Mouse (Mus musculus): ENCODE results near the gene Rdh11. TPM values are rescaled to one million over a fixed set of nuclear protein-coding genes. Genes with fewer than 3 reads are reported as not detected.
"Not testable (repeated sequence)": the region's sequence is repeated elsewhere in the genome, so short reads cannot be mapped to it uniquely, and the experiment has no call there.

Gene Rdh11
- polyA plus RNA-seq, 1 experiment from 2014 or later = 39.0 TPM

- WGBS = under 1% methylated on average over 18 of the region's 18 CpGs
- Histone ChIP-seq H3K27me3 (replicated peaks; ENCODE audit: control insufficient read depth, insufficient read depth, low read length) (no peaks in the 10 kb centered on the region), H3K4me2 (ENCODE audit: low read depth, low read length) (peak overlapping the region; percentile 82), H3K27ac (ENCODE audit: low read length) (peak overlapping the region; percentile 48), H3K9me3 (ENCODE audit: control insufficient read depth, low read length) (no peaks in the 10 kb centered on the region), H3K9ac (ENCODE audit: low read depth, low read length) (peak overlapping the region; percentile 74), H3K36me3 (ENCODE audit: control insufficient read depth, insufficient read depth, low read length) (peaks cover 7% of the 10 kb centered on the region), H3K4me1 (ENCODE audit: control insufficient read depth, insufficient read depth, low read length) (0 out of 2 replicates have a peak, but pooled peaks cover 4% of the 10 kb centered on the region), H3K4me3 (ENCODE audit: low read length) (peak overlapping the region; percentile 69)
- peak; percentile 95 for ATAC-seq
Observed at GRCm38 (mm10) chr12:79190931-79191673, 991 bp downstream of the Rdh11 start.

GRCm38 (mm10) chr12:79185160-79185559, 6.9 kb downstream of the Rdh11 start:
- not testable (repeated sequence) for H3K9ac ChIP-seq (ENCODE audit: low read depth, low read length); H3K27me3 ChIP-seq (replicated peaks; ENCODE audit: control insufficient read depth, insufficient read depth, low read length); H3K4me1 ChIP-seq (ENCODE audit: control insufficient read depth, insufficient read depth, low read length); ATAC-seq; H3K9me3 ChIP-seq (ENCODE audit: control insufficient read depth, low read length); H3K27ac ChIP-seq (ENCODE audit: low read length); H3K4me3 ChIP-seq (ENCODE audit: low read length); H3K4me2 ChIP-seq (ENCODE audit: low read depth, low read length)
- peaks cover 29% of the 10 kb centered on the region for H3K36me3 ChIP-seq (ENCODE audit: control insufficient read depth, insufficient read depth, low read length)
- 87% methylated on average over 5 of the region's 6 CpGs for WGBS

- Histone ChIP-seq H3K4me3 (ENCODE audit: low read length) (no peak overlapping the region), H3K9ac (ENCODE audit: low read depth, low read length) (no peak overlapping the region), H3K36me3 (ENCODE audit: control insufficient read depth, insufficient read depth, low read length) (peaks cover 8% of the 10 kb centered on the region), H3K27me3 (replicated peaks; ENCODE audit: control insufficient read depth, insufficient read depth, low read length) (no peaks in the 10 kb centered on the region), H3K9me3 (ENCODE audit: control insufficient read depth, low read length) (no peaks in the 10 kb centered on the region), H3K4me2 (ENCODE audit: low read depth, low read length) (no peak overlapping the region), H3K27ac (ENCODE audit: low read length) (no peak overlapping the region), H3K4me1 (ENCODE audit: control insufficient read depth, insufficient read depth, low read length) (peaks cover 6% of the 10 kb centered on the region)
- WGBS = 95% methylated on average over 5 of the region's 5 CpGs
- no peak for ATAC-seq
Observed at GRCm38 (mm10) chr12:79175998-79176397, 16.1 kb downstream of the Rdh11 start.

DNA sequence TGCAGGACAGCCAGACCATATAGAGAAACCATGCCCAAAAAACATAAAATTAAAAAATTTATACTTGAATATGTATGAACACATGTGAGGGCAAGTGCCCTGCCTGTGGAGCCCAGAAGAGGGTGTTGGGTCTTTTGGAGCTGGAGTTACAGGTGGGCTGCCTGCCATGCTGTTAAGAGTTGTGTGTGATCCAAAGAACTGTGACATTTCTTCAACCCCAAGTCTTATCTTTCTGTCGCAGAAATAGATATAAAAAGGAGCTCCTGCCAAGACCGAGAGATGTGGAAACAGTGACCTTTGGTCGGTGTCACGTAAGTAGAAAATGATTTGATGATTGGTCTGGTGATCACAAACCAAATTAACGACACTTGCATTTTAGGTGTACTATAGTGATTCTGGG, 18.4 kb downstream of the Rdh11 start:
- Histone ChIP-seq H3K4me1 (ENCODE audit: control insufficient read depth, insufficient read depth, low read length) (peaks cover 6% of the 10 kb centered on the region), H3K9ac (ENCODE audit: low read depth, low read length) (no peak overlapping the region), H3K36me3 (ENCODE audit: control insufficient read depth, insufficient read depth, low read length) (peaks cover 5% of the 10 kb centered on the region; the same call in 1 of the 2 replicates), H3K4me3 (ENCODE audit: low read length) (no peak overlapping the region), H3K4me2 (ENCODE audit: low read depth, low read length) (no peak overlapping the region), H3K9me3 (ENCODE audit: control insufficient read depth, low read length) (no peaks in the 10 kb centered on the region), H3K27ac (ENCODE audit: low read length) (peak overlapping the region; percentile 24; the same call in 1 of the 2 replicates), H3K27me3 (replicated peaks; ENCODE audit: control insufficient read depth, insufficient read depth, low read length) (no peaks in the 10 kb centered on the region)
- 65% methylated on average over 5 of the region's 5 CpGs for WGBS
- no peak for ATAC-seq

- Histone ChIP-seq H3K4me1 (ENCODE audit: control insufficient read depth, insufficient read depth, low read length) (peaks cover 9% of the 10 kb centered on the region), H3K27ac (ENCODE audit: low read length) (peak within 1 kb of the TSS; percentile 92), H3K36me3 (ENCODE audit: control insufficient read depth, insufficient read depth, low read length) (peaks cover 5% of the 10 kb centered on the region; the same call in 1 of the 2 replicates), H3K27me3 (replicated peaks; ENCODE audit: control insufficient read depth, insufficient read depth, low read length) (no peaks in the 10 kb centered on the region), H3K9me3 (ENCODE audit: control insufficient read depth, low read length) (no peaks in the 10 kb centered on the region), H3K4me2 (ENCODE audit: low read depth, low read length) (peak within 1 kb of the TSS; percentile 77), H3K9ac (ENCODE audit: low read depth, low read length) (peak within 1 kb of the TSS; percentile 85), H3K4me3 (ENCODE audit: low read length) (peak within 1 kb of the TSS; percentile 87)
- under 1% methylated on average over 72 of the region's 73 CpGs for WGBS
- ATAC-seq = peak; percentile 98
Observed at GRCm38 (mm10) chr12:79172019-79172941, 19.8 kb downstream of the Rdh11 start, which contains the start of gene Vti1b. Vti1b (minus strand) TSS chr12:79172667.

DNA sequence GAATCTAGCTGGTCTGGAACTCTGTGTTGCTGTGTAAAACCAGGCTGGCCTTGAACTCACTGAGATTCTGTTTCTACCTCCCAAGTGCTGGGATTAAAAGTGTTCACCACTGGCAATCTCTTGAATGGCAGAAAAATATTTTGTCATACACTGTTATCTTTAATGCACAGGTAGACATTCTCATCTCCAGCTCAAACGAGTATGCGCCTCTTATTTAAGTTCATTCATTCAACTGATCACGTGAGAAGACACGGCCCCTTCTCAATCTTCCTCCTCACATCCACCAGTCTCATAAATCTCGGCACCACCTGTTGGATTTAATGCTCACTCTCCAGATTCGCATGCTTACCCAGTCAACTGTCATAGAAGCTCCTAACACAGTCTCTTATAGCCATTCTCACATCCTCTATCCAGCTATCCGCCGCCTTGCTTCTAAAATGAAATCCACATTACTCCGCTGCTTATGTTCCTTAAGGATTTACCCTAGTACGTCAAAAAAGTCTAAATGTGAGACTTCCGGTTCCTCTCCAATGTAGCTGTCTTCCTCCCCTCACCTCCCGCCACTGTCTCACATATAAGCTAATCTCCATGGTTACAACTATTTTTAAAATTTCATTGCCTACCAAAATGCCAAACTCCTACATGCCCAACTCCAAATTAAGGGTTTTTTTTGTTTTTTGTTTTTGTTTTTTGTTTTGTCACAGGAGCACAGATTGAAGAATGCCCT, 20.7 kb downstream of the Rdh11 start:
- Histone ChIP-seq H3K27me3 (replicated peaks; ENCODE audit: control insufficient read depth, insufficient read depth, low read length) (no peaks in the 10 kb centered on the region), H3K4me2 (ENCODE audit: low read depth, low read length) (peak overlapping the region; percentile 77), H3K9ac (ENCODE audit: low read depth, low read length) (peak overlapping the region; percentile 85), H3K9me3 (ENCODE audit: control insufficient read depth, low read length) (no peaks in the 10 kb centered on the region), H3K4me3 (ENCODE audit: low read length) (peak overlapping the region; percentile 87), H3K27ac (ENCODE audit: low read length) (peak overlapping the region; percentile 92; the same call in 1 of the 2 replicates), H3K36me3 (ENCODE audit: control insufficient read depth, insufficient read depth, low read length) (peaks cover 5% of the 10 kb centered on the region; the same call in 1 of the 2 replicates), H3K4me1 (ENCODE audit: control insufficient read depth, insufficient read depth, low read length) (peaks cover 9% of the 10 kb centered on the region)
- WGBS = 27% methylated on average over 12 of the region's 12 CpGs
- no peak for ATAC-seq

DNA sequence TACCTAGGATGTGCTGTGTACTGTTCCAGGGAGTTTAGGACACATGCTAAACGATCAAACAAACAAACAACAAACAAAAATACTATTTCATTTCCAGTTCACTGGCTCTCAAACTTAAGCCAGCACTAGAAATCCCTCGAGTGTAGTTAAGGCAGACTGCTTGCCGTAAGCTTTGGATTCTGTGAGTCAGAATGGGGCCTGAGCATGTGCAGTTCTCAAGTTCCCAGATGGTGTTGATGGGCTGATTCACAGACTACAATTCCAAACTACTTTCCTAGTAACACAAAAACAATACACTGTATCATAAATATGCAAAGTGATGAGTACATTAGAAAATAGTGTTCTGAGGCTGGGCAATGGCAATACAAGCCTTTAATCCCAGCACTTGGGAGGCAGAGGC, 21.7 kb downstream of the Rdh11 start:
- H3K4me1 ChIP-seq (ENCODE audit: control insufficient read depth, insufficient read depth, low read length) = peaks cover 9% of the 10 kb centered on the region
- no peak overlapping the region for H3K4me2 ChIP-seq (ENCODE audit: low read depth, low read length)
- WGBS = 81% methylated on average over 3 of the region's 3 CpGs
- no peaks in the 10 kb centered on the region for H3K9me3 ChIP-seq (ENCODE audit: control insufficient read depth, low read length)
- H3K9ac ChIP-seq (ENCODE audit: low read depth, low read length) = no peak overlapping the region
- H3K27ac ChIP-seq (ENCODE audit: low read length) = no peak overlapping the region
- H3K27me3 ChIP-seq (replicated peaks; ENCODE audit: control insufficient read depth, insufficient read depth, low read length) = no peaks in the 10 kb centered on the region
- ATAC-seq = no peak
- H3K4me3 ChIP-seq (ENCODE audit: low read length) = no peak overlapping the region
- H3K36me3 ChIP-seq (ENCODE audit: control insufficient read depth, insufficient read depth, low read length) = no peaks in the 10 kb centered on the region

- Histone ChIP-seq H3K4me3 (ENCODE audit: low read length) (no peak overlapping the region), H3K27ac (ENCODE audit: low read length) (no peak overlapping the region), H3K36me3 (ENCODE audit: control insufficient read depth, insufficient read depth, low read length) (no peaks in the 10 kb centered on the region), H3K4me2 (ENCODE audit: low read depth, low read length) (no peak overlapping the region), H3K9me3 (ENCODE audit: control insufficient read depth, low read length) (no peaks in the 10 kb centered on the region), H3K27me3 (replicated peaks; ENCODE audit: control insufficient read depth, insufficient read depth, low read length) (no peaks in the 10 kb centered on the region), H3K9ac (ENCODE audit: low read depth, low read length) (no peak overlapping the region), H3K4me1 (ENCODE audit: control insufficient read depth, insufficient read depth, low read length) (peaks cover 9% of the 10 kb centered on the region)
- no peak for ATAC-seq
Observed at GRCm38 (mm10) chr12:79169173-79169572, 22.9 kb downstream of the Rdh11 start.

- no peak overlapping the region for H3K4me3 ChIP-seq (ENCODE audit: low read length)
- no peak for ATAC-seq
- H3K4me2 ChIP-seq (ENCODE audit: low read depth, low read length) = no peak overlapping the region
- no peaks in the 10 kb centered on the region for H3K27me3 ChIP-seq (replicated peaks; ENCODE audit: control insufficient read depth, insufficient read depth, low read length)
- no peak overlapping the region for H3K27ac ChIP-seq (ENCODE audit: low read length)
- H3K36me3 ChIP-seq (ENCODE audit: control insufficient read depth, insufficient read depth, low read length) = no peaks in the 10 kb centered on the region
- no peak overlapping the region for H3K9ac ChIP-seq (ENCODE audit: low read depth, low read length)
- 95% methylated on average over 3 of the region's 3 CpGs for WGBS
- no peaks in the 10 kb centered on the region for H3K4me1 ChIP-seq (ENCODE audit: control insufficient read depth, insufficient read depth, low read length)
- no peaks in the 10 kb centered on the region for H3K9me3 ChIP-seq (ENCODE audit: control insufficient read depth, low read length)
Observed at GRCm38 (mm10) chr12:79162876-79163275, 29.2 kb downstream of the Rdh11 start.

All from intestine, embryonic 16.5 days (tissue).